Mouse (Mus musculus) G1E (cell line): Measurements from ENCODE around the gene Bcar3.

ENCODE experiments used
- CTCF ChIP-seq: IDR thresholded peaks from 2 replicates; pipeline ENCODE4 v1.5.1; 2012; ENCODE audit warnings: low read depth, low read length, inconsistent platforms, mixed read lengths
- GATA1 ChIP-seq: IDR thresholded peaks from 2 replicates; pipeline ENCODE4 v1.6.1; 2012; ENCODE audit warnings: borderline replicate concordance, low read length, inconsistent platforms, mixed read lengths
- POLR2AphosphoS5 ChIP-seq: IDR thresholded peaks from 2 replicates; pipeline ENCODE4 v1.6.1; 2012; ENCODE audit warnings: low read depth, low read length, inconsistent platforms; ENCODE audit not compliant: insufficient replicate concordance

DNA sequence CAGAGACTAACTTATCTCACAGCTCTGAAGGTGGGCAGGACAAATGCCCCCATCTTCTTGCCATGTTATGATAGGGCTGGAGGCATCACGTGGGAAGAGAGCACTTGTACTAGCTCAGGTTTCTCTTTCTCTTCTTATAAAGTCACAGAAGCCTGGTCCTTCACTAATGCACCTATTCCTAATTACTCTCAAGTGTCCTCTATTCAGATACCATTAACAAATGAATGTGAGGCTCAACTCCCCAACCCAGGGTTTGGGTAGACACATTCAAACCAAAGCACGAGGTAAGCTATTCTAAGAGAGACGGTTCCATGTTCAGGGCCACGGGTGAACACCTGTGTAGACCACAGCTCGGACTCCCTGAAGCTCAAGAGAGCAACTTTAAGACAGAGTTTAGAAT is 96.0 kb downstream of the Bcar3 start:
- TF ChIP-seq CTCF (no peak), POLR2AphosphoS5 (no peak), GATA1 (no peak)
